Mouse (Mus musculus): ENCODE results near the gene Hist2h2aa2.

The Hist2h2aa2 gene

DNA sequence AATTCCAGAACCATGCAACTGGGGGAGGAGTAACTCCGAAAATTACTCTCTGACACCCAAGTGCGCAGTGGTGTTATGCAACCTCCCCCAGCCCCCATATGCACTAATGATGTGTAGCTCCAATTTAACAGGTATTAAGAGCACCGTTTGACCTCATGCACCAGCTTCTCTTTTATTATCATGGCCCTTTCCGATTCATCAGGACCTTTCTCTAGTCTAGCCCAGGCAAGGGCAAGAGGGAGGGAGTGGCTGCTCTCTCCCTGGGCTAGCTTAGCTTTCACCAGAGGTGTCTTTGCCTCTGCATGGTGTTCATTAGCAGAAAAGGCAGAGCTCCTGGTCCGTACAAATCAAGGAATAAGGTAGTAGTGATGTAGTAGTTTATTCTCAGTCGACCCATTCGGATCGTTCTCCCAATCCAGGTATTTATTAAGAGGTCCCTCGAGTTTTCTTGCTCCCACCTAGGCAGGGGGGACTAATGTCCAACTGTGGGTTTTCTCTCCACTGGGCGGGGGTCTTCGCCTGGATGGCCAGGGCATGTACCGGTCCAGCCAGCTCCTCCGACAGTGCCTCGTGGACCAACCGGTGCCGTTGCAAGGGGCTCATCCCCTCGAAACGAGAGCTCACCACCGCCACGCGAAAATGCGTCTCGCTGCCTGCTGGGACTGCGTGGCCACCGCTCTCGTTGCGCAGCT, 43.5 kb downstream of the Hist2h2aa2 start:
- DNase-seq = no peak

DNA sequence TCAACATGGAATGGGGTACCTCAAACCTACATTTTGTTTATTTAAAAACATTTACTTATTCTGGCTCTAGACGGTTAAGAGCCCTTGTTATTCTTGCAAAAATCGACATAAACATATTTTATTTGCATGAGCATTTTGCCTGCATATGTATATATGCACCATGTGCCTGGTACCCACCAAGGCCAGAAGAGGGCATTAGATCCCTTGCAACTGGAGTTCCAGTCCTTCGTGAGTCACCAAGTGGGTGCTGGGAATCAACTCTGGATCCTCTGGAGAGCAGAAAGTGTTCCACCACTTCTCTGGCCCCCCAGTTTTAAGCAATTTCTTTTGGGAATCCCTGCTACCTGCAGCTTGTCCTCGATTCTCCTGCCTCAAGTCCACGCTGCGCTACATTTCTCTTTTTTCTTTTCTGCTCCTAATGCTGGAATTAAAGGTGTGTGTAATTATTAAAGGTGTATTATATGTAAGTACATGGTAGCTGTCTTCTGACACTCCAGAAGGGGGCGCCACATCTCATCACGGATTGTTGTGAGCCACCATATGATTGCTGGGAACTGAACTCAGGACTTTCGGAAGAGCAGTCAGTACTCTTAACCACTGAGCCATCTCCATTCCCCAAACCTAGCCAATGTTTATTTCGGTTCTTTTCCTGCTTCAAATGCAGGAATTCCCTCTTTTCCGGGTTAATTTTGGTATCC, 44.3 kb downstream of the Hist2h2aa2 start:
- no peak for DNase-seq

DNA sequence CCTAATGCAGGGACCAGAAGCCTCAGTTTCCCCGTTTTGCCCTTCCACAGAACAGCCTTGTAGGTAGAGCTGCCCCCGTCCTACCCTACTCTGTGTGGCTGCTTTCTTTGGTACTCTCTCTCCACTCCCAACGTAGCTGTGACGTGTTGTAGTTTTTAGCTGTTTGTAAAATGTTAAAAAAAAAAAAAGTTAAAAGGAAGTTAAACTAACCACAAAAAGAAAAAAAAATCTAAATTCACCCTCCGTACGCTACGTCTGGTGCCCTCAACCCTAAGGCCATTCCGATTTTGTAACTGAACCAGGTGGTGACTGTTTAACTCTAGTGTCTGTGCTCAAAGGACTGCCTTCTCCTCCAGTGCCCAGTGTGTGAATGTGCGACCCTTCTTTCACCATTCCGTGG, 45.1 kb downstream of the Hist2h2aa2 start:
- no peak for DNase-seq

DNA sequence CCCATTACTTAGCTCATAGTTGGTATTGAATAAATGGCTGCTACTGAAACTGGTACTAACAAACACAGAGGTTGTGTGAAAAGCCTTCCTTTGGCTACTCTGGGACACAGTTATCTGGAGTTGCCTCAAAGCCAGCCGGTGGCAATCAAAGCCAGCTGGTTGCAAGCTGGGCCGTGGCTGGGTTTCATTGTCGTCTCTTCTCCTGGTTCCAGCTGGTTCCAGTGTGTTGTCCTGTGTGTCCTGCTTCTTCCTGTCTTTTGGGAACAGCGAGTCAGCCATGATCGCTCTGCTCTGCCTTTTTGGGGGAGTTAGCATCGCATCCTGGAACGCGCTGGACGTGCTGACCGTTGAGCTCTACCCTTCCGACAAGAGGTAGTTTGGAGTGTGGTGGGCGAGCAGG, 47.1 kb downstream of the Hist2h2aa2 start:
- no peak for DNase-seq
